Mouse (Mus musculus) lung, adult 2 months (tissue): ENCODE data around the gene Snai1.

ENCODE experiments used
- CTCF ChIP-seq: fragments of 200-500 bp; IDR thresholded peaks from 2 replicates; pipeline ENCODE4 v1.5.1; 2011; ENCODE audit warnings: mild to moderate bottlenecking, low read length, control low read depth; ENCODE audit not compliant: insufficient read depth
- POLR2A ChIP-seq: fragments of 200-500 bp; IDR thresholded peaks from 2 replicates; pipeline ENCODE4 v1.6.1; 2011; ENCODE audit warnings: low read depth, mild to moderate bottlenecking, control low read depth, low read length, borderline replicate concordance; ENCODE audit errors: extremely low read depth

DNA sequence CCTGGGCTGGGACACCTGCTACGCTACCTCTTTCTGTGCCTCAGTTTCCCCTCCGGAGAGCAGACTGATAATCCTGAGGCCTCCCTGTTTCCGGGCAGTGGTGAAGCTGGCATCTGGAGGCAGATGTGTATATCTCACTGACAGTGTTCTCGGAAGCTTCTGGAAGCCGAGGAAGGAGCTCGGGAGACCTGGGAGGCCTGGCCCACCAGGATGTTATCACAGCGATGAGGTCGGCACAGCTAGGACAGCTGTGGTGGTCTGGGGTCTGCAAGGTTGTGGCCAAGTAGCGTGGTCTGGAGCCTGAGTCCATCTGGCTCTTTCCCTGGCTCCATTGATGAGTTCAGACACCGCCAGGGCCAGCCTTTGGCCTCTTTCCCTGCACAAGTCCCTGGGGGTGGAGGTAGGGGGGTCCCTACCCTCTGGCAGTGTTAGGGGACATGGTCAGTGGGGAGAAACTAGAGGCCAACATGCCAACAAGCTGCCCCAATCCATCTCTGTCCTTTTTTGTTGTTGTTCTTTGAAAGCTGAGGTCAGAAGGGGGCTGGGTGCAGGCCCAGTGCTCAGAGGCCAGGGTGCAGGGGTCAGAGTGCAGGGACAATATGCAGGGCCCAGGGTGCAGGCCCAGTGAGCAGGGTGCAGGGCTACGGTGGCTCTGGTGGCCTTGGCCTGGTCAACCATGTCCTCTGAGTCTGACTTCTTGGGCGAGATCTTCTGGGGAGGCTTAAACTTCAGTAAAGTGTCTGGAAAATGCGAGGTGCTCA is 26.7 kb downstream of the Snai1 start:
- TF ChIP-seq POLR2A (no peak), CTCF (no peak)
